ENCODE assay signal across 9 mouse cellular contexts in the genomic region with DNA sequence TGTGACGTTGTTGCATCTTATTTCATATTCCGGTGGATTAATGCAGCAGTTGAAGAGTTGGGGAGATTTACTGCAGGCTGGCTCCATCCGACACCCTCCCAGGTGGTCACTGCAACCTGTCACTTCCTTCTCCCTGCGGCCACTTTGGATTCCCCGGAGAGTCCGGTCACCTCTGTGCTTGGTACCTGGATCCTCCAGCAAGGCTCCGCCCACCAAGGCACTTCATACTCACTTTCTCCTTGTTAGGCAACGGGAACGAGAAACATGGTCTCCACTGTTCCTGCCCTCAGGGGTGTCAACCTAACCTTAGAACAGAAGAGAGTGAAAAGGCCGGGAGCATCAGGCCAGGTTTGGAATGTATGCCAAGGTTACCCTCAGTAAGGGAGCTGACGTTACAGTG. TPM values are rescaled to one million over a fixed set of nuclear protein-coding genes. Genes with fewer than 3 reads are reported as not detected.
A peak's percentile ranks its signal among the peaks of the same experiment; 100 is the strongest.
DNase-seq lines count a peak whose midpoint lies in the region; ATAC-seq and TF ChIP-seq lines count a peak whose summit lies in the region.
"Had no signal": no experiment of that assay in that cellular context is flagged by ENCODE, and none has a peak within 500 bp of the region (broad histone marks: within the 10 kb centered on the region; RNA-seq: fewer than 3 reads in every experiment).

No protein-coding gene starts in this region.

- H3K4me2 ChIP-seq in hindbrain, embryonic 14.5 days (replicated peaks): peak overlapping the region; percentile 79
- H3K4me2 ChIP-seq in midbrain, postnatal 0 days (ENCODE audit: low read depth, low read length, poor library complexity, severe bottlenecking): peak overlapping the region; percentile 74

- no peak for ATAC-seq in hindbrain, embryonic 14.5 days (ENCODE audit: low FRiP score)
- no peak for ATAC-seq in midbrain, postnatal 0 days (ENCODE audit: low FRiP score)

- DNase-seq in gastrocnemius, adult 18-20 months (ENCODE audit: low spot score): peak; percentile 46
- no peak for DNase-seq in gastrocnemius, adult 8-10 months (ENCODE audit: low spot score in 2 of 2)
- DNase-seq in ES-E14 (ENCODE audit: low read depth, low spot score) (no peak), liver (peak; percentile 23)
- DNase-seq in hindbrain, embryonic 14.5 days (ENCODE audit: low spot score): no peak
- DNase-seq in midbrain, postnatal 0 days (ENCODE audit: low spot score): no peak
- no peak for DNase-seq in c-Kit-positive CD71-positive TER-119-positive erythroid progenitor cells, embryonic 14.5 days (ENCODE audit: low spot score)

- in situ Hi-C loops in ES-E14 (cut with MboI; ENCODE audit: low sequenced_read_pairs in 2 of 2, unreplicated experiment in 2 of 2): no loop called here

- H3K9ac ChIP-seq in ES-E14 (ENCODE audit: insufficient read depth, low read depth, low read length, poor library complexity, severe bottlenecking): peak overlapping the region; percentile 94
- H3K9ac ChIP-seq in hindbrain, embryonic 14.5 days: peak overlapping the region; percentile 99
- H3K9ac ChIP-seq in midbrain, postnatal 0 days (replicated peaks; ENCODE audit: low read length, poor library complexity, severe bottlenecking): peak overlapping the region; percentile 100

- no peak for TF ChIP-seq CTCF in embryonic fibroblast, embryonic 13.5 days (IDR thresholded peaks at IDR 0.05; ENCODE audit: borderline replicate concordance, insufficient read depth, low read length)
- no peak for TF ChIP-seq CTCF in midbrain, postnatal 0 days (IDR thresholded peaks at IDR 0.05)

- H3K36me3 ChIP-seq in ES-E14 (ENCODE audit: control insufficient read depth, insufficient read depth, low read length, poor library complexity, severe bottlenecking): peaks cover 16% of the 10 kb centered on the region
- H3K36me3 ChIP-seq in hindbrain, embryonic 14.5 days (replicated peaks; ENCODE audit: control insufficient read depth, insufficient read depth): peaks cover 10% of the 10 kb centered on the region; the same call in 1 of the 2 replicates
- H3K36me3 ChIP-seq in midbrain, postnatal 0 days (ENCODE audit: insufficient read depth, low read length): no peaks in the 10 kb centered on the region

- H3K4me1 ChIP-seq in ES-E14 (ENCODE audit: control insufficient read depth in 2 of 2, insufficient read depth in 2 of 2, low read length in 2 of 2, poor library complexity in 1 of 2): peaks cover 4 to 30% of the 10 kb centered on the region in 2 experiments; a peak in 3 of 4 replicates
- H3K4me1 ChIP-seq in embryonic fibroblast, embryonic 13.5 days (ENCODE audit: control insufficient read depth, insufficient read depth, low read length): peaks cover 18% of the 10 kb centered on the region
- peaks cover 30% of the 10 kb centered on the region for H3K4me1 ChIP-seq in hindbrain, embryonic 14.5 days (replicated peaks; ENCODE audit: control insufficient read depth, insufficient read depth, low read length)
- peaks cover 7% of the 10 kb centered on the region; the same call in 1 of the 2 replicates for H3K4me1 ChIP-seq in midbrain, postnatal 0 days (ENCODE audit: insufficient read depth, low read length)

- H3K9me3 ChIP-seq in ES-E14 (ENCODE audit: control insufficient read depth, insufficient read depth, low read depth, low read length): no peaks in the 10 kb centered on the region
- no peaks in the 10 kb centered on the region for H3K9me3 ChIP-seq in hindbrain, embryonic 14.5 days (ENCODE audit: control insufficient read depth, low read length)
- H3K9me3 ChIP-seq in midbrain, postnatal 0 days (ENCODE audit: low read length): no peaks in the 10 kb centered on the region

- WGBS in hindbrain, embryonic 14.5 days: 20% methylated on average over 11 of the region's 11 CpGs
- WGBS in midbrain, postnatal 0 days: 16% methylated on average over 11 of the region's 11 CpGs

- H3K4me3 ChIP-seq in ES-E14 (ENCODE audit: insufficient read depth in 1 of 2, low read depth in 1 of 2, low read length in 2 of 2, poor library complexity in 1 of 2, severe bottlenecking in 1 of 2): peak overlapping the region; percentile 67 to 79
- H3K4me3 ChIP-seq in embryonic fibroblast, embryonic 13.5 days (ENCODE audit: insufficient read depth, low read length): peak overlapping the region; percentile 22
- H3K4me3 ChIP-seq in hindbrain, embryonic 14.5 days (replicated peaks; ENCODE audit: low read length): peak overlapping the region; percentile 76
- peak overlapping the region; percentile 97 for H3K4me3 ChIP-seq in midbrain, postnatal 0 days (ENCODE audit: low read depth, low read length)

- no peaks in the 10 kb centered on the region for H3K27me3 ChIP-seq in hindbrain, embryonic 14.5 days (ENCODE audit: control insufficient read depth, insufficient read depth, low read length)
- no peaks in the 10 kb centered on the region for H3K27me3 ChIP-seq in midbrain, postnatal 0 days (ENCODE audit: insufficient read depth, low read length)

- H3K27ac ChIP-seq in ES-E14 (ENCODE audit: insufficient read depth, low read depth, low read length, poor library complexity, severe bottlenecking): peak overlapping the region; percentile 99
- H3K27ac ChIP-seq in embryonic fibroblast, embryonic 13.5 days (ENCODE audit: insufficient read depth, low read length): peak overlapping the region; percentile 96
- H3K27ac ChIP-seq in hindbrain, embryonic 14.5 days: peak overlapping the region; percentile 100
- H3K27ac ChIP-seq in midbrain, postnatal 0 days (ENCODE audit: low read depth, low read length): peak overlapping the region; percentile 99

- TF ChIP-seq POLR2A in embryonic fibroblast, embryonic 13.5 days (IDR thresholded peaks at IDR 0.05; ENCODE audit: low read depth, low read length): peak; percentile 33

TF ChIP-seq in ES-E14, 5 proteins besides CTCF, POLR2A, EP300 and RAD21:
- TF ChIP-seq HCFC1 (IDR thresholded peaks at IDR 0.05; ENCODE audit: borderline replicate concordance, insufficient read depth, low read length): no peak
- no peak for TF ChIP-seq CHD2 (IDR thresholded peaks at IDR 0.05; ENCODE audit: low read depth, low read length)
- no peak for TF ChIP-seq MAFK (IDR thresholded peaks at IDR 0.05; ENCODE audit: insufficient read depth, low read depth, low read length)
- no peak for TF ChIP-seq ZC3H11A (IDR thresholded peaks at IDR 0.05; ENCODE audit: borderline replicate concordance, low read depth, low read length)
- no peak for TF ChIP-seq ZNF384 (IDR thresholded peaks at IDR 0.05; ENCODE audit: low read depth, low read length)

RNA-seq across cellular contexts. Expression of a gene that starts 2.4 kb away (rescaled TPM):
- total RNA-seq in gastrocnemius, adult 18-20 months (2021): 100 to 1,000 TPM; 158 to 253 TPM
- 100 to 1,000 TPM; 131 to 185 (median 162) TPM for total RNA-seq in gastrocnemius, adult 8-10 months (2022)
- total RNA-seq in ES-E14 (2012; rRNA removed): 1,716 and 2,367 TPM in 2 replicates
- 5,586 and 6,404 TPM in 2 replicates for polyA plus RNA-seq in embryonic fibroblast, embryonic 13.5 days (2011; ENCODE audit: insufficient read length, low read depth, missing spikeins)
- polyA plus RNA-seq in hindbrain, embryonic 14.5 days (2014; fragmentation: Nextera tagmentation; extraction: Ambion mirVana): 4,053 and 4,080 TPM in 2 replicates
- 2,534 and 2,842 TPM in 2 replicates for total RNA-seq in midbrain, postnatal 0 days (2014; rRNA removed)
- 3,992 and 4,056 TPM in 2 replicates for polyA plus RNA-seq in midbrain, postnatal 0 days (2015; fragmentation: Nextera tagmentation; extraction: Ambion mirVana)

RNA-seq across cellular contexts. Expression of a gene that starts 10.6 kb away (rescaled TPM):
- total RNA-seq in gastrocnemius, adult 18-20 months (2021): under 1 TPM; 0.39 to 0.52 TPM
- total RNA-seq in gastrocnemius, adult 8-10 months (2022): under 1 TPM in 3 of 4 experiments, not detected in 1; 0.21 to 0.54 (median 0.29) TPM
- total RNA-seq in ES-E14 (2012; rRNA removed): 0.31 and 0.42 TPM in 2 replicates
- polyA plus RNA-seq in embryonic fibroblast, embryonic 13.5 days (2011; ENCODE audit: insufficient read length, low read depth, missing spikeins): not detected in 2 replicates
- 1.6 and 2.2 TPM in 2 replicates for polyA plus RNA-seq in hindbrain, embryonic 14.5 days (2014; fragmentation: Nextera tagmentation; extraction: Ambion mirVana)
- 0.71 TPM in 1 of 2 replicates, not detected in the other for total RNA-seq in midbrain, postnatal 0 days (2014; rRNA removed)
- polyA plus RNA-seq in midbrain, postnatal 0 days (2015; fragmentation: Nextera tagmentation; extraction: Ambion mirVana): 0.71 and 1.5 TPM in 2 replicates
- total RNA-seq: heart, postnatal 36 days had no signal

RNA-seq across cellular contexts. Expression of a gene that starts 27.9 kb away (rescaled TPM):
- 10 to 100 TPM in 1 of 2 experiments, 1 to 10 TPM in 1; 8.3 to 19.3 TPM for total RNA-seq in gastrocnemius, adult 18-20 months (2021)
- total RNA-seq in gastrocnemius, adult 8-10 months (2022): 10 to 100 TPM; 11.5 to 13.5 (median 13.3) TPM
- total RNA-seq in ES-E14 (2012; rRNA removed): 27.2 and 30.0 TPM in 2 replicates
- 8.5 and 10.9 TPM in 2 replicates for polyA plus RNA-seq in embryonic fibroblast, embryonic 13.5 days (2011; ENCODE audit: insufficient read length, low read depth, missing spikeins)
- 85.6 and 90.1 TPM in 2 replicates for polyA plus RNA-seq in hindbrain, embryonic 14.5 days (2014; fragmentation: Nextera tagmentation; extraction: Ambion mirVana)
- 165 and 180 TPM in 2 replicates for total RNA-seq in midbrain, postnatal 0 days (2014; rRNA removed)
- polyA plus RNA-seq in midbrain, postnatal 0 days (2015; fragmentation: Nextera tagmentation; extraction: Ambion mirVana): 109 and 114 TPM in 2 replicates

Comparison
In these comparisons a context has a peak if more than half of its experiments do, and no peak if none do; other contexts are left out.
1. DNase-seq: peak in gastrocnemius, adult 18-20 months (single experiment) and liver (single experiment); none in gastrocnemius, adult 8-10 months (0 of 2), ES-E14 (single experiment), hindbrain, embryonic 14.5 days (single experiment), midbrain, postnatal 0 days (single experiment) and c-Kit-positive CD71-positive TER-119-positive erythroid progenitor cells, embryonic 14.5 days (single experiment).
2. H3K4me3 ChIP-seq: peak in every context shown above with its lines; median percentile 97 in midbrain, postnatal 0 days; 76 in hindbrain, embryonic 14.5 days; 73 in ES-E14; 22 in embryonic fibroblast, embryonic 13.5 days.
3. Peak in every context shown above with its lines, with median percentiles within 50 percentile points of each other: H3K27ac ChIP-seq and H3K9ac ChIP-seq.